Mouse (Mus musculus) frontal cortex, postnatal 10 days (tissue): ENCODE data around the gene Mindy4b-ps.
"Not testable (repeated sequence)": the region's sequence is repeated elsewhere in the genome, so short reads cannot be mapped to it uniquely, and the experiment has no call there.

Experiments used
- DNase-seq, 2 experiments: peaks; one replicate each; pipeline ENCODE4 v3.0.0; 2022; ENCODE audit warnings: low spot score in 2 of 2, mixed read lengths in 1 of 2

Gene Mindy4b-ps

DNA sequence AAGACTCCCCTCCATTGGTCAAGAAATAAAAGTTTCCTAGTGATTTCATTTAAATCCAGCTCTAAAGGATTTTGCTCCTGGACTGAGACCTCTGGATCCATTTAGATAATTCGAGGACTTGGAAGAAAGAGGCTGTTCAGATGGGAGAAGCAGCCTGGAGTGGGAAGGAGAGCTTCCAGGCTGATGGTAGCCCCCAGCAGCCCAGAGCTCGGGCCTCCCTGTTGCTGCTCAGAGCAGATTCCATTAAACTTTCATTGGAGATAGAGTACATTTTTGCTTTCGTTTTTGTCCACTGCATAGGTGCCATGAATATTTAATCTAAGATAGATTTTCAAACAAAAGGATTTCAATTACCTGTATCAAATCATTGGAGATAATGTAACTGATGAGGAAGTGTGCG lies at the start of gene Mindy4b-ps:
Mindy4b-ps (minus strand) TSS at position 101 of the 400 bp plus-strand sequence.
- no peak for DNase-seq

DNA sequence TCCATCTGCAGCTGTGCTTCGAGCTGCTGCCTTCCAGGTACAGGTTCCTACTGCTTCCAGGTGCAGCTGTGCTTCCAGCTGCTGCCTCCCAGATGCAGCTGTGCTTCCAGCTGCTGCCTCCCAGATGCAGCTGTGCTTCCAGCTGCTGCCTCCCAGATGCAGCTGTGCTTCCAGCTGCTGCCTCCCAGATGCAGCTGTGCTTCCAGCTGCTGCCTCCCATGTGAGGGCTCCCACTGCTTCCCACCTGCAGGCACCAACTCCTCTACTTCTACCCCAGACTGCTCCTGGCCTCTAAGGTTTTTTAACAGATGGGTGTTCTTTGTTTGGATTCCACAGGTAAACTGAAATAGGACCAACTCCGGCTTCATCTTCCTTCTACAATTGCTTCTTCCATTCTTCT lies 49.8 kb upstream of the Mindy4b-ps start:
- DNase-seq: not testable (repeated sequence)

DNA sequence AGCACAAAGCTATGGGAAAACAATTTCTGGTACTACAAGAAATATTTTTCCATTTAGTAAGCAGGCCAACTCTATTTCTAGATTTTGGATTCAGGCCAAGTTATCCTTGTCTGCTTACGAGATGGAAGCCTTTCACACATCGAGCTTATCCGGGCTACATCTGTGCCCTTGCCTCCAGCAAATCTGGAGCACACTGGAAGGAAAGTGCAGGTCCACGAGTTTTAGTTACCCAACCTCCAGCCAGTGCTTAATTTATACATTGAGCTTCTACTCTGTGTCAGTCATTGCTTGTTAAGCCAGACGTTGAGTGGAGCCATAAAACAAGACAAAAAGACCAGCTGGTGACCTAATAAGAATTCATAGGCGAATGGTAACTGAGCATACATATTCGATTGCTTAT lies 43.6 kb upstream of the Mindy4b-ps start:
- DNase-seq: no peak

DNA sequence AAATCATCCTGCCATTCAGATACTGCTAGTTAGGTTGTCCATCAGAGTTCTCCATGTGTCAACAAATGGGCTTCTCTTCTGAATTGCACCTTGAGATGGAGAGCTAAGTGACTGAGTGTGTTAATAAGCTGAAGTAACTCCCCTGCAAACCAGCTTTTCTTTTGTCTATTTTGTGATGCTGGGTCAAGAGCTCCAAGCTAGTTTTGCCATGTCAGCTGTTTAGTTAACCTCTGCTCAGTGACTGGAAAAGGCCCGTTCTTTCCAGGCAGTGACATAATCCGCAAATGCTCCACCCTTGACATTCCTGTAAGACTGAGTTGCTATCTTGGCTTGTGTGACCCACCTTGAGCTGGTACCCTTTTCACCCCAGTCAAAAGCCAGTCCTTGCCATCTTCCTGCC lies 40.9 kb upstream of the Mindy4b-ps start:
- DNase-seq: no peak

DNA sequence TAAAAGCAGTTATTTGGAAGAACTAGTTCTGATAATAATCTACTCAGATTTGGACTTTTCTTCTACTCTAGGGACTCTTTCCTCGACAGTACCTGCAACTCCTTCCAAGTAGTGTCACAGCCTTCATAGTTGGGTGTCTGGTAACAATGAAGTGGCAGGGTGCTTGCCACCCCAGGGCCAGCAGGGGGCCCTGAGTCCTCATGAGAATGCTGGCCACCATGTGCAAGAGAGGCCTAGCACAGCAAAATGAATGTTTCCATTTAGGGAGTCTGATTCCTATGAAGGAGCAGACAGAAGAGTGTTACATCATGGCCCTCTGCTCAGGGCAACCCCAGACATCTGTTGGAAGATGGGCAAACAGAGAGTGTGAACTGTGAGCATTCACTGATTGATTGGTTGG lies 21.3 kb upstream of the Mindy4b-ps start:
- DNase-seq: no peak

DNA sequence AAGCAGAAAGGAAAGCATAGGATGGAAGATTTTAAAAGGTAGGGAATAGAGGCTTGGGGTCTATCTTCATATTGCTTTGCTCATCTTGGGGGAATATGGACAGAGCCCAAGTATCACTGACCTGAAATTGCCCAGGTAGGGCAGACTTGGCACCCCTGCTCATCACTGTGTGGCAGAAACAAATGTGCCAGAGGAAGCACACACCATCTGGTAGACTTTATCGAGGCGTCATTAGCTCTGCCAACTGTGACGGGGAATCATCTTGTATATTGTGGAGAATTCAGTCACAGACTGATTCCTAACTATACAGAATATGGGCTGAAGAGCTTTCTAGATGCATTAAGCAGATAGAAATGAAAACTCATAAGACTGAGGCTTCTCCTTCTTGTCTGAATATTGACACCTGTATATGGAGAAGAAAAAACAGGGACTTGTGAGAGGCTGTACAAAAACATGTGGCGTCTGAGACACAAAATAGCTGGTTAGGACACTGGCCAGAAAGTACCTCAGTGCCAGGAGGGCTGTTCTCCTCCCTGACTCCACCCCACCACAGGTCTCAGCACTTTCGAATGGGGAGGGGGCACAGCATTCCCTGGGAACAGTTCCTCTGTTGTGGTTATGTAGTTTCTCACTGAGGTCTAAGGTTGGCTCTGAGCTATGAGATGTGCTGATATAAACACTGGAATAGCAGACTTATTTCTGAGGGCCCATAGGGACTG lies 11.5 kb upstream of the Mindy4b-ps start:
- no peak for DNase-seq

DNA sequence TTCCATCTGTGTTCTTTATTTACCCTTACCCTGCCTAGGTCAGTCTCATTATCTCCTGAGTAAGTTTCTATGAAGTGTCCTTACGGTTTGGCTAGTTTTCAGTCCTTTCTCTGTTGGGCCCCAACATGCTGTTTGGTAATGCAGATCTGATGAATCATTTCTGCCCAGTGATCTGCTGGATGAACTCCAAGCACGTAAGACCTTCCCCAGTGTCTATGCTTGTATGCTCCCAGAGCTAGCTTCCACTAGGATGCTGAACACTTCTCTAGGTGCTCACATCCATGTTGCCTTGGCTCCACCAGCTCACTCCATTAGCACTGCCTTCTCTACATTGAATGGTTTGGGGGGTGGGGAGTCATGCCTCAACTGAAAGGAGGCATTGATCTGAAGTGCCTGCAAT lies 10.8 kb upstream of the Mindy4b-ps start:
- no peak for DNase-seq

DNA sequence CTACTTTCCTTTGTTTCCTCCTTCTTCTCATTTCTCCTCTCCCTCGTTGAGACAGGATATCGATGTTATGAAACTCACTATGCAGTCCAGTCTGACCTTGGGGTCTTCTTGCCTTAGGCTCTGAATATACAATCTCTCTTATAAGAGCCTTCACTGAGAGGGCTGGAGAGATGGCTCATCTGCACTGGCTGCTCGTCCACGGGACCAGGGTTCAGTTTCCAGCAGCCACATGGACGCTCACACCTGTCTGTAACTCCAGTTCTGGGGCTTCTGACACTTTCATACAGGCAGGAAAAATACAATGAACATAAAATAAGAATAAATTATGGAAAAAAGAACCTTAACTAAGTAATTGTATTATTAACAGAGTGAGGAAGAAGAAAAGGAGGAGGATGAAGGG lies 9.5 kb upstream of the Mindy4b-ps start:
- no peak for DNase-seq

DNA sequence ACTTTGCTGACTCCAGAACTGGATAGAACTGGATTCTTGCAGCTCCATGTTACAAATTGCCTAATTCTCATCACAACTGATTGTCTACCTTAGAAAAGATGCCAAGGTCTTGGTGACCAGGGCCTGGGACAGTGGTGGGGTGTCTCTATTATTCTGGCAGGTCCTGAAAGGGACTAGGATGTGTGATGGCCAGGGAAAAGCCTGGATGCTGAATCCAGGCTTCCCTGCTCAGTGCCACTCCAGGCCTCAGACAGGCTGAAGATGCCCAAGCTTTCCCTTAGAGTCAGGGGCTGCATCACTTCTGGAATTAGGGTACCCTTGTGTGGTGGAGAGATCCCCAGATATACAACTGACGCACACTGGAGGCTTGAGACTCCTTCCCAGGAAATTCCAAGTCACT lies 7.8 kb upstream of the Mindy4b-ps start:
- no peak for DNase-seq

DNA sequence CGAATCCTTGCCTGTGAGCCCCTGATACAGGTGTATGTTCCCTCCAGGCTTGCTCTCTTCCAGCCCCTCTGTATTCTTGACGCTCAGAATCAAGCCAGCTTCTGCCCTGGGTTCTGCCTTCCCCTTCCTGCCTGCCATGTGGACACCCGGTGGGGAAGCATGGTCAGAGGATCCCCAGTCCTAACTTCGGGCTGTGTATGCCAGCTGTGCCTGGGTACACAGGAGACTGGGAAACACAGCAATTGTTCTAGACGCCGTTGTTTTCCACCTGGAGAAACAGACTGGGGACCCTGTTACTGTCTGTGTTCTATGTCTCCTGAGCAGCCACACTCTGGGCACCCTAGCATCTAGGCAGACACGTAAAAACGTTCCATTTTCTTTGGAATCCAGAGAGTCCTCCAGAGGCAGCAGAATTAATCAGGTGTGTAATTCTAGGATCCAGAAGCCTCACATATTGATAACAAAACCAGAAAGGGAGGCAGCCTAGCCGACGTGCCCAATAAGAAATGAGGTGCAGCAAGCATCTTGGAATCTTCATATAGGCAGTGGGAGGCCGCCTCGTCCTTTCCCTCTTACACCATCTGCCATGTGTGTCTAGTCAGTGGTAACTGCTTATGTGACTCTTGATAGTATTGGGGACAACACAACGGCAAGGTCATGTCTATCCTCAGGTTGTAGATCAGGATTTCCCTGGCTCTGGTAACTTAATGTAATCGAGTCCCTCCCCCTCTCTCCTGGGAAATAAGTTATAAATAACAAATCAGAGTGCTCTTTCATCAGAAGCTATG lies 6.4 kb upstream of the Mindy4b-ps start:
- DNase-seq: no peak

DNA sequence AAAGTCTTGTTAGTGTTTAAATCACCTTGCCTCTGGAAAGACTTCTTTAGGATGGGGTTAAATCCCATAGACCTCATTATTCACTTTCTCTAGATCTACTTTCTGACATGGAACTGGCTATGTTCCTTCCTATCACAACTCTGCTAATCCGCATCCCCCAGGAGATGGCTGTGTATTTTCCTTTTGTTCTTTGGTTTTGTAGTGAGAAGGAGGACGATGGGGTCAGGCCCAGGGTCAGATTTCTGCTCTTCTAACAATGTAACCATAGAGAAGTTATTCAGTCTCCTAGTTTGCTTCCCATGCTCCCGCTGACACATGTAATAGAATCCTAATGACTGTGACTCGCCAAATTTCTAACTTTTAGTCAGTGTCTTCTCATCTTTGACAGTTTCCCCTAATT lies 4.2 kb upstream of the Mindy4b-ps start:
- DNase-seq: no peak

DNA sequence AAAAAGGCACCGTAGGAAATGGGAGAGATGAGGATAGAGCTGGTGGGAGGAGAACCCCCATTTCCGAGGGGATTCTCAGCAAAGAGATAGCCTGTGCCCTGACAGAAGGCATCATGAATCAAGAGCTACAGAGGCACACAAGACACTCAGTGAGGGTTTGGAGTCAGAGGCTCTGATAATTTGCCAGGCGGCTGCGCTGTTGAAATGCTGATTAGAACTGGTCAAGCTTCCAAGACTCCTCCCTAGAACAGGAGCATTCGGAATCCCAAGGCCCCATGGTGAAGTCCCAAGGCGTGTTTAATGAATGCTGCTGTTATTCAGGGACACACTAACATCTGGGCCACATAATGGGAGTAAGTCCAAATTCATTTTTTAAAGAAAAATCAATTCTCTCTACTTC lies 4.8 kb downstream of the Mindy4b-ps start:
- no peak for DNase-seq

DNA sequence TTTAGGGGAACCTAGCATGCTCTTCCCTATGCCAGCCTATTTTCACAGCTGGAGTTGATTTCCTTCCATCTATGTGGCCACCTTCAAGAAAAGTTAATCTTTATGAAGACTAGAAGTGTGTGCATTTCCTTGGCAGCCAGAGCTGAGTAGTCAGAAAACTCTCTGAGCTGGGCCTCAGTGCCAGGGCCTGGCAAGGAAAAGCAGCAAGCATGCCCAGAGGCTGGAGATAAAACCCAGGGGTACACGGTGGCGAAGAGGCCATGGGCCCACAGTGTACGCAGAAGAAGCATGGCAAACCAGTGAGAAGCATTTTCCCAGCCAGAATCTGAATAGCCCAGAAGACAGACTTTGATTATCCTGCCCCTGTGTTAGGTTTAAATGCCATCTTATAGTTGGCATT lies 7.9 kb downstream of the Mindy4b-ps start:
- no peak for DNase-seq

DNA sequence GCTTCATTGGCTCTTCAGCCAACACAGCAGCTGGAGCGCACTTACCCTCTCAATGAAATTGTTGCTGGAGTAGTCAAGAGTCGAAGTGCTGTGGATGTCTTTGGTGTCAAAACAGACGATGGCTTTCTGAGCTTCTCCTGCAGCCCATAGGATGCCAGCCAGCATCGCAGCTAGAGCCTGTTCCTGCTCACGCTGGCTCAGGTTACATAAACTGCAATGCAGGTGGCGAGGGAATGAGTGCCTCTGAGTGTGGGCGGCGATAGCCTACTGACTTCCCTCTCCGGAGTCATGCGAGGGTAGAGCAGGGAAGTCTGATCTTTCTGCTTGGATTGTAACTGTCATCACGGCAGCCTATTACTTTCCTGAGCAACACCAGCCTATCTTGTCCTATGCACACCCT lies 11.8 kb downstream of the Mindy4b-ps start:
- DNase-seq: no peak

DNA sequence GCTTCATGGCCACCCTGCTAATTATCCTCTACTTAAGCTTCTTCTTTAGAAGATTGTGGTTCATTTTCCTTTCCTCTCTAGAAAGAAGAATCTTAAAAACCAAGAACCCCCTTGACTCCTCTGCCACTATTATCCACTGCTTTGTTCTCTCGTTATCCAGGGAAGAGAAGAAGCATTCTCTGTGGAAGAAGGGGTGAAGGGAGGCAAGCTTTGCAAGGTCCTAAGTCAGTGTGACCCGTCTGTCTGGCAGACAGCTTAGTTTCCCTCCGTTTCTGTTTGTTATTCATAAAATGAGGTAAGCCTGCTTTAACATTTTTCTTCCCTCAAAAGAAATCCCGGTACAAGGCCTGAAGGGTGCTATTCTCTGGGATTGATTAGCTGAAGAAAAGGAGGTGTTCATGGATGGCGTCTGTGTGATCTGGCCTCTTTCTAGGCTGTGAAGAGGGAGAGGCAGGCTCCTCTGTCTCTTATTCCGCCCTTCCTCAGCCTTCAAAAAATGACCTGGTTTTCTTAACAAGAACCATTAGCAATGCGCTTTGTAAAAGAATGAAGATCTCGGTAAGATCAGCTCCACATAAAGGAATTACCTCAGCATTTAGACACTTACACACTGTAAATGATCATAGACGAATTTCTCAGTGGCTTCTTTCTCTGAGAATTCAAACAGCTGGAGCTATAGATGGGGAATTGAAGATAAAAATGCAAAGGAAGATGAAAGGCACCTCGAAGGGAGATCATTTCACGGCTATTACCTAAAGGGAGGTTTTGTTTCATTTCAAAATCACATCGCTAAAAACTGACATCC lies 12.8 kb downstream of the Mindy4b-ps start:
- no peak for DNase-seq

DNA sequence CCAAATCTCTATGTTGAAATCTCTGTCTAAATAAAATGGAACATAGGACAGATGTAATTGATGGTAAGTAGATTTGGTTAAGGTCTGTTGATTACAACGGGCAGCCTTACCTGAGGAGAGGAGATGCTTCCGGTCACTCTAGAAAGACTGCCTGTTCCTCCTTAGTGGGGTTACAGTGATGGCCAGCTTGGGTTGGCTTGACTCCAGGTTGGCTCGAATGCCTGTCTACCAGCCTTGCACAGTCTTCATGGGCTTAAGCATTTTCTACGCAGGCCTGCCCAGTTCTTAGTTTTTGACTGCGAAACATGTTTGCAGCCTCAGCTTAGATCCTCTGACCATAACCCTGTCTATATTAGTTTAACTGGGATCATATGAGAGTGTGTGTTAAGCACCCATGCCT lies 13.5 kb downstream of the Mindy4b-ps start:
- no peak for DNase-seq

DNA sequence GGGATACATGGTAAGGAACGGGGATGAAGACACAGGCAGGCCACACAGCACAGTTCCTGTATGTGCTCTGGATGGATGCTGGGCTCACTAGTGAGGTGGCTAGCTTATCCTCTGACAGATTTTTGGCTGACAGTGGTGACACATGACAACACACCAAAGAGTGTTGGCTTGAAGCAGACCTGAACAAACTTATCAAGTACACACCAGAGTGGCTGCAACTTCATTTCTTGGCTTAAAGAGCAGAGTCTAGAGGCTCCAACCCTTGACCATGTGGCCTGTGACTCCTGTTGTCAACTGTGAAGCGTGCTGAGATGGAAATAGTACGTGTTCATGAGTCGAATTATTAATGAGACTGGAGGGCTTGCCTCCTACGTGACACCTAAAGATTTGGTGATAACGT lies 17.4 kb downstream of the Mindy4b-ps start:
- no peak for DNase-seq

DNA sequence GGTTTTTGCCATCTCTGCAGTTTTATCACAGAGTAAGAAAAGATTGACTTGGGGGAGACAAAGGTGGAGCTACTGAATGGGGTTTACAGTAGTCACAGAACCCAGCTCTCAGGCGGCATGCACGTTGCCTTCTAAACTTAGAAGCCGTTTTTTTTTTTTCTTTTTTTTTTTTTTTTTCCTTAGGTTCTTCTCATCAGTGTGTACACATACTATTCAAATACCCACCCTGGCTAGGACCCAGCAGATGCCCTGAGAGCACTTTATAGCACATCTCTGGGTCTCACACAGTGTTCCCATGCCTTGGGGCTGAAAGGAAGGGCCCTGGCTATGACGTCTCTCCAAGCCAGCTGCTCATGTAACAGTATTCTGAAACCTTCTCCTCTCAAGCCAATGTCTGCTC lies 23.4 kb downstream of the Mindy4b-ps start:
- no peak for DNase-seq

DNA sequence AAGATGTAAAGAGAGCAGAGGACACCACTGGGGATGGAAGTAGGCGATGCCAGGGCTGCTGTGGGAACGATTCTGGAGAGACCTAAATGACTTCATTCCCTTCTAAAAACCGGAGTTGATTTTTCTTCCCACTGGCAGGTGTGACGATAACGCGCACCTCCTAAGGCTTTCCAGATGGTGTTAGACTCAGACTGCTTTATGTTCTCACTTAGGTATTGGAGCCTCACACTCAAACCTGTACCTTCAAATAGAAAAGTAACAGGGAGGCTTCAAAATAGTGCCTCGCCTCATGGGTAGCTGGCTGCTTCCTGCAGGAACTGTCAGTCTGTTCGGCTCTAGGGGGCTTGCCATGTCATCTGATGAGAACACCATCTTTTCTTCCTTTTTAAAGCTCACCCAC lies 23.9 kb downstream of the Mindy4b-ps start:
- no peak for DNase-seq

DNA sequence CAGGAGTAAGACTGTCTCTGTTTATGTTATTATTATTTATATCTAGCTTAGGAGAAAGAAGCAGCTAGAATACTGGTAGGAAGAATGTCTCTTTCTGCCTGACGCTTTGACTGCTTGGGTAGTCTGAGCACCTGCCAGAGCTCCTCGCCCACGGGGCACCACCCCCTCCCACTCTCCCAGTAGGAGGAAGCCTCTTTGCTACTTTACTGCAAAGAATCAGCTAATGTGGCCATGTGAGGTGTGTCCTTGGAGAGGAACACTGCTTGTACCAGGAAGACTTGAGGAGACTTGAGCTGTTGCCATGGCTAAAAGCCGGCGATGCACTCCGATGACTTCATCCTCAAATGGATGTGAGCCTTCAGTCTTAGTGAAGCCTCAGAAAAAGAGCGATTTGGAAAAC lies 32.6 kb downstream of the Mindy4b-ps start:
- peak in 1 of 2 experiments; percentile 25 for DNase-seq

DNA sequence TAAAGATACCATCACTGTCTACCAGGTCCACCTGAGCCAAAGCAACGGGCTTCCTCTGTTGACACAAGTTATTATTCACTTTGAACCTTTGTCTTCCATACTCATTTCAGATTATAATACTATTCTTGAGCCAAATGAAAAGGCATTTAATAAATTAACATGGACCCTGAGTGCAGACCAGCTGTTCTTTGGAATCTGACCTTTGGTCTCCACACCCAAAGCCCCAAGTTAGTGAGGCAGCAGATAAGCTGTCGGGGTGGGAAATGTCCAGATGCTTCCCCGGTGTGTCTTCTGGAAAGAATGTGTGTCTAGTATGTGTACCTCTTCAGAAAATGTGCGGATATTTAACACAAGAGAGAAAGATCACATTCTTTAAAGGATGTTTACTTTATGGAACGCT lies 33.1 kb downstream of the Mindy4b-ps start:
- DNase-seq: no peak

DNA sequence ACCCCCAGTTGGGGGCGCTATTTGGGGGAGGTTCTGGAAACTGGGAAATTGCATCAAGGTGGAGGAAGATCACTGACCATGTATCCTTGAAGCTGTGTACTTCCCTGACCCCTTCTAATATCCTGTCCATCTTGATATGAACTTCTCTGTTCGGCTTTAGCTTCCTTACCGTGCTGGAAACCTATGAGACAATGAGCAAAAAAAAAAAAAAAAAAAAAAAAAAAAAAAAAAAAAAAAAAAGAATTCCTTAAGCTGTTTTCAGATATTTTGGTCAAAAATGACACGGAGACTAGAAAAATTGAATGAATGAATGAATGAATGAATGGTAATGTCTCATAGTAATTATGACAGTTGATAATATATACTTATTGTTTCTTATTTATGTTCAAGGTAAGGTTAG lies 35.6 kb downstream of the Mindy4b-ps start:
- DNase-seq: no peak

DNA sequence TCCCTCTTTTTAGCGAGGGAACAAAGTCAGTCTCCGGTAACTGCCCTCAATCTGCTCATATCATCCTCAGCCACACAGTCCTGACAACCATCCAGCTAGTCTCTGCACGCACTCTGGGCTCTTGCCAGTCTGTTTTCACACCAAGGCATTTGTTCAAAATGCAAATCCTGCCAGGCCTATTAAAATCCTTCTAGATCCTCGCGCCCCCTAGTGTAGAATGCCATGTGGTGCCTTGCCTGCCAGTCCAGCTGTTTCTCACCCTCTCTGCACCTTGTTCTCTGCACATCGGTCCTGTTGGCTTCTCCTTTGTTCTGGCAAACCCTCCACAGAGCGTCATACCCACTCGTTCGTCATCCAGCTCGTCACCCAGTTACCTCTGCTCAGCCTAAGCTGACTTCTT lies 36.2 kb downstream of the Mindy4b-ps start:
- peak; percentile 53 to 65 for DNase-seq
